26 mouse cellular contexts compared by ENCODE assay signal in the genomic region with DNA sequence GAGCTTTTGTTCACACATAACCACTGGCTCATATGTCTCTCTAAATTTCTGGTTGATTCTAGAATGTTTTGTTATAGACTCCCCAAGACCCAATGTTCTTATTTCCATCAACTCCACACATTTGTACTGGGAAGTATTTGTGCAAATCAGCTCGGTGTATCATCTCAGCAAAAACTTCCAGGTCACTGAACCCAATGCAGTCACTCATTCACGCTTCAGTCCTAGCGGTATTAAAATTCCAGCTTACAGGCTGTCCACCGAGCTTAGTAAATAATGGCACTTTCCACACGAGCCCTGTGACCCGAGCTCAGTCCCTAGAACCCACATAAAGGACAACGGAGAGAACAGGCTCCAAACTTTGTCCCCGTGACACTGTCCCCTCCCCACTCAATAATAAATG. TPM values are rescaled to one million over a fixed set of nuclear protein-coding genes. Genes with fewer than 3 reads are reported as not detected.
DNase-seq lines count a peak whose midpoint lies in the region; ATAC-seq and TF ChIP-seq lines count a peak whose summit lies in the region.
"Had no signal": no experiment of that assay in that cellular context is flagged by ENCODE, and none has a peak within 500 bp of the region (broad histone marks: within the 10 kb centered on the region; RNA-seq: fewer than 3 reads in every experiment).

No protein-coding gene starts in this region.

- peaks cover 30% of the 10 kb centered on the region for H3K79me2 ChIP-seq in CH12.LX (replicated peaks; ENCODE audit: control insufficient read depth, extremely low read depth, insufficient read depth, poor library complexity, severe bottlenecking)

- in situ Hi-C loops in CH12.LX (cut with MboI; ENCODE audit: low pct_ligation_motif_present, low pct_unique_long_range_greater_than_20kb, low sequenced_read_pairs): no loop called here

- H3K4me3 ChIP-seq in CH12.LX (replicated peaks in 1 of 3; ENCODE audit: low read depth in 2 of 3, low read length in 2 of 3, poor library complexity in 1 of 3): no peak overlapping the region
- H3K4me3 ChIP-seq: embryonic facial prominence, embryonic 13.5 days; embryonic facial prominence, embryonic 15.5 days; erythroblast, embryonic 14.5 days; forebrain, embryonic 10.5 days; forebrain, embryonic 12.5 days had no signal

- no peak for TF ChIP-seq RAD21 in CH12.LX (IDR thresholded peaks at IDR 0.05; ENCODE audit: low read depth, low read length)

- no peak for TF ChIP-seq EP300 in CH12.LX (IDR thresholded peaks at IDR 0.05; ENCODE audit: low read length)

- peak; percentile 10 for DNase-seq in cerebellum, adult 8-10 months
- DNase-seq in cerebellum, postnatal 4 days (ENCODE audit: low spot score in 2 of 2): no peak
- no peak for DNase-seq in CH12.LX (ENCODE audit: extremely low read depth)
- DNase-seq in retina, embryonic 14.5 days (ENCODE audit: low spot score): peak; percentile 60
- no peak for DNase-seq in adrenal gland, postnatal 4 days (ENCODE audit: low spot score in 2 of 2)
- DNase-seq: adrenal gland, adult 8-10 months; adrenal gland, postnatal 14 days; adrenal gland, postnatal 36 days; B cell, adult 2 months; cerebellum, adult 11 months; cerebellum, adult 18-20 months; cerebellum, adult 9-10 months; cerebellum, postnatal 10 days; cerebellum, postnatal 25 days; embryo, embryonic 11 days had no signal

- H3K4me1 ChIP-seq in CH12.LX (ENCODE audit: control insufficient read depth in 1 of 2, insufficient read depth in 2 of 2): peaks cover 35 to 97% of the 10 kb centered on the region in 2 experiments

- no peak for ATAC-seq in frontal cortex, adult (ENCODE audit: low TSS enrichment)
- ATAC-seq: activated CD4-positive, CD25-positive, alpha-beta regulatory T cell, adult 4 months; CD4-positive, CD25-positive, alpha-beta regulatory T cell, adult 4 months; forebrain, embryonic 14.5 days; forebrain, embryonic 16.5 days had no signal

- no peak overlapping the region for H3K27ac ChIP-seq in CH12.LX (ENCODE audit: insufficient read depth, low read depth)
- H3K27ac ChIP-seq: embryonic facial prominence, embryonic 13.5 days; embryonic facial prominence, embryonic 15.5 days; forebrain, embryonic 10.5 days; forebrain, embryonic 12.5 days had no signal

- no peaks in the 10 kb centered on the region for H3K9me3 ChIP-seq in CH12.LX (replicated peaks; ENCODE audit: low read length)
- H3K9me3 ChIP-seq: embryonic facial prominence, embryonic 13.5 days; embryonic facial prominence, embryonic 15.5 days; forebrain, embryonic 10.5 days; forebrain, embryonic 12.5 days had no signal

- no peaks in the 10 kb centered on the region for H3K27me3 ChIP-seq in CH12.LX (replicated peaks)
- H3K27me3 ChIP-seq: embryonic facial prominence, embryonic 13.5 days; embryonic facial prominence, embryonic 15.5 days; forebrain, embryonic 12.5 days; Patski had no signal

- TF ChIP-seq CTCF in CH12.LX (conservative IDR thresholded peaks at IDR 0.05 in 1 of 2, IDR thresholded peaks at IDR 0.05 in 1 of 2; ENCODE audit: low read depth in 2 of 2, low read length in 2 of 2): no peak

- H3K9ac ChIP-seq in CH12.LX (ENCODE audit: insufficient read depth, low read depth): no peak overlapping the region
- H3K9ac ChIP-seq: embryonic facial prominence, embryonic 13.5 days; embryonic facial prominence, embryonic 15.5 days; forebrain, embryonic 12.5 days had no signal

- TF ChIP-seq POLR2A in CH12.LX (IDR thresholded peaks at IDR 0.05; ENCODE audit: low read depth, low read length): no peak

- H3K36me3 ChIP-seq in CH12.LX (replicated peaks in 1 of 2; ENCODE audit: control insufficient read depth in 1 of 2, insufficient read depth in 1 of 2, low read length in 1 of 2): peaks cover 12 to 58% of the 10 kb centered on the region in 2 experiments
- H3K36me3 ChIP-seq: embryonic facial prominence, embryonic 15.5 days; forebrain, embryonic 12.5 days had no signal

- dilution Hi-C loops in CH12.LX (cut with MboI; ENCODE audit: extremely low pct_ligation_motif_present, extremely low pct_unique_long_range_greater_than_20kb, low sequenced_read_pairs): no loop called here

- H3K4me2 ChIP-seq in CH12.LX (ENCODE audit: insufficient read depth, low read depth, poor library complexity, severe bottlenecking): no peak overlapping the region
- H3K4me2 ChIP-seq: embryonic facial prominence, embryonic 13.5 days; embryonic facial prominence, embryonic 15.5 days; forebrain, embryonic 12.5 days had no signal

TF ChIP-seq in CH12.LX, 34 proteins besides CTCF, POLR2A, EP300 and RAD21:
- TF ChIP-seq UBTF (IDR thresholded peaks at IDR 0.05; ENCODE audit: low read depth, low read length) (no peak), POLR2AphosphoS2 (IDR thresholded peaks at IDR 0.05; ENCODE audit: low read depth, low read length) (0 out of 2 replicates have a peak, but pooled peaks have one; percentile 30)

RNA-seq across cellular contexts. Expression of a gene that starts 39.4 kb away (rescaled TPM):
- 85.0 and 113 TPM in 2 replicates for total RNA-seq in CH12.LX (2012; rRNA removed)
- total RNA-seq in CH12.LX (2014; rRNA removed): 546 and 568 TPM in 2 replicates
- 266 and 329 TPM in 2 replicates for polyA plus RNA-seq in CH12.LX (2012; ENCODE audit: insufficient read length, low read depth)
- 10 to 100 TPM; 46.2 to 47.2 TPM for total RNA-seq in adrenal gland, postnatal 4 days (2021)

Comparison
In these comparisons a context has a peak if more than half of its experiments do, and no peak if none do; other contexts are left out.
1. DNase-seq: peak in cerebellum, adult 8-10 months (single experiment) and retina, embryonic 14.5 days (single experiment); none in cerebellum, postnatal 4 days (0 of 2), CH12.LX (single experiment) and adrenal gland, postnatal 4 days (0 of 2).